Mouse (Mus musculus): ENCODE results near the gene Asxl1.

DNA sequence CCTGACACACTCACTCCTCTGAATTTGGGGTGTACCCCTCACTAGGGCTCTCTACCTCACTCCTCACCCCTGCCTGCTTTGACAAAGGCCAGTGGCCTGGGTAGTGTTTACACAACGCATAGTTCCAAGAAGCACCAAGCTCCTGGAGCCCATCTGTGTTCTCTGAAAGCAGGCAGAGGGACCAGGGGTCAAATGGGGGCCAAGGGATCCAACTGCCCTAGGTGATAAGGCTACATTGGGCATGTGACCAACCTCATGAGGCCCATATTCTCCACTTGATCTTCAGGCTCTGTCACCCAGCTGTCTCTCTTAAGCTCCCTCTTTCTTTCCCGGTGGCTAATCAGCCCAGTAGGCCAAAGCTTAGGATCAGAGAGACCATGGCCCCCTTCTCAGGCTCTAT is 81.3 kb downstream of the Asxl1 start:
- TF ChIP-seq CTCF (IDR thresholded peaks at IDR 0.05; ENCODE audit: low read depth) (no peak), EP300 (IDR thresholded peaks at IDR 0.05; ENCODE audit: low read depth) (no peak)
